Mouse (Mus musculus) cerebellum, adult 9-11 months (tissue): Measurements from ENCODE around the gene Hist1h2ac.
"Not testable (repeated sequence)": the region's sequence is repeated elsewhere in the genome, so short reads cannot be mapped to it uniquely, and the experiment has no call there.

Source experiments
- DNase-seq: peaks from one replicate; pipeline ENCODE4 v3.0.0; 2022

Gene Hist1h2ac

GRCm38 (mm10) chr13:23683755-23684281 is at the start of gene Hist1h2ac, which contains the start of gene Hist1h2bc:
Gene Hist1h2ac, minus strand, starts transcription at chr13:23683948.
Gene Hist1h2bc, plus strand, starts transcription at chr13:23684199.
- DNase-seq: peak; percentile 88

GRCm38 (mm10) chr13:23732156-23732804 is 48.5 kb upstream of the Hist1h2ac start:
- no peak for DNase-seq

- DNase-seq: no peak
Measured at GRCm38 (mm10) chr13:23730479-23730878, 46.7 kb upstream of the Hist1h2ac start.

GRCm38 (mm10) chr13:23729706-23730105 is 46.0 kb upstream of the Hist1h2ac start:
- no peak for DNase-seq

- no peak for DNase-seq
Measured at GRCm38 (mm10) chr13:23729192-23729525, 45.4 kb upstream of the Hist1h2ac start.

GRCm38 (mm10) chr13:23728472-23729191 is 44.9 kb upstream of the Hist1h2ac start:
- no peak for DNase-seq

- no peak for DNase-seq
Measured at GRCm38 (mm10) chr13:23725213-23725612, 41.5 kb upstream of the Hist1h2ac start.

- no peak for DNase-seq
Measured at GRCm38 (mm10) chr13:23724239-23724638, 40.5 kb upstream of the Hist1h2ac start.

GRCm38 (mm10) chr13:23717593-23718245 is 34.0 kb upstream of the Hist1h2ac start:
- not testable (repeated sequence) for DNase-seq

GRCm38 (mm10) chr13:23717176-23717575 is 33.4 kb upstream of the Hist1h2ac start:
- DNase-seq: no peak

- no peak for DNase-seq
Measured at GRCm38 (mm10) chr13:23716261-23717042, 32.7 kb upstream of the Hist1h2ac start.

GRCm38 (mm10) chr13:23710374-23711089 is 26.8 kb upstream of the Hist1h2ac start, which contains the start of gene Hfe:
Gene Hfe, minus strand, starts transcription at chr13:23710854.
- no peak for DNase-seq

- DNase-seq: no peak
Measured at GRCm38 (mm10) chr13:23709714-23710373, 26.1 kb upstream of the Hist1h2ac start.

- DNase-seq: no peak
Measured at GRCm38 (mm10) chr13:23708654-23709053, 24.9 kb upstream of the Hist1h2ac start.

GRCm38 (mm10) chr13:23708041-23708440 is 24.3 kb upstream of the Hist1h2ac start:
- DNase-seq: no peak

GRCm38 (mm10) chr13:23706771-23707170 is 23.0 kb upstream of the Hist1h2ac start:
- no peak for DNase-seq

GRCm38 (mm10) chr13:23705751-23706356 is 22.1 kb upstream of the Hist1h2ac start:
- DNase-seq: no peak

- DNase-seq: not testable (repeated sequence)
Measured at GRCm38 (mm10) chr13:23702801-23703200, 19.1 kb upstream of the Hist1h2ac start.

- no peak for DNase-seq
Measured at GRCm38 (mm10) chr13:23702220-23702619, 18.5 kb upstream of the Hist1h2ac start.

GRCm38 (mm10) chr13:23700786-23701520 is 17.2 kb upstream of the Hist1h2ac start:
- DNase-seq: peak; percentile 70
